Mouse (Mus musculus): ENCODE measurements around the gene Tap2. TPM values are rescaled to one million over a fixed set of nuclear protein-coding genes. Genes with fewer than 3 reads are reported as not detected.

The Tap2 gene
- polyA plus RNA-seq, 1 experiment from 2014 or later, result 2.4 TPM

DNA sequence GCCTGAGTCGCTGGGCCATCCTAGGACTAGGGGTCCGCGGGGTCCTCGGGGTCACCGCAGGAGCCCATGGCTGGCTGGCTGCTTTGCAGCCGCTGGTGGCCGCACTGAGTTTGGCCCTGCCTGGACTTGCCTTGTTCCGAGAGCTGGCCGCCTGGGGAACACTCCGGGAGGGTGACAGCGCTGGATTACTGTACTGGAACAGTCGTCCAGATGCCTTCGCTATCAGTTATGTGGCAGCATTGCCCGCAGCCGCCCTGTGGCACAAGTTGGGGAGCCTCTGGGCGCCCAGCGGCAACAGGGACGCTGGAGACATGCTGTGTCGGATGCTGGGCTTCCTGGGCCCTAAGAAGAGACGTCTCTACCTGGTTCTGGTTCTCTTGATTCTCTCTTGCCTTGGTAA lies 15.3 kb upstream of the Tap2 start:
- Histone ChIP-seq H3K4me1 (ENCODE audit: control insufficient read depth, insufficient read depth, low read length) (peaks cover 4% of the 10 kb centered on the region; the same call in 1 of the 2 replicates), H3K9me3 (ENCODE audit: control insufficient read depth, low read depth, low read length) (no peaks in the 10 kb centered on the region), H3K27ac (ENCODE audit: low read length) (peak overlapping the region; percentile 67; the same call in 1 of the 2 replicates), H3K9ac (replicated peaks; ENCODE audit: low read depth, low read length) (peak overlapping the region; percentile 50), H3K27me3 (ENCODE audit: control insufficient read depth, insufficient read depth, low read length) (0 out of 2 replicates have a peak, but pooled peaks cover 7% of the 10 kb centered on the region), H3K4me3 (ENCODE audit: low read depth, low read length) (peak overlapping the region; percentile 56), H3K36me3 (ENCODE audit: control insufficient read depth, insufficient read depth, low read length) (no peaks in the 10 kb centered on the region), H3K4me2 (replicated peaks; ENCODE audit: low read depth, low read length) (peak overlapping the region; percentile 91)
- ATAC-seq (ENCODE audit: insufficient number of reproducible peaks, insufficient read depth, low FRiP score, low read depth), result no peak
- WGBS, result 6% methylated on average over 20 of the region's 20 CpGs

DNA sequence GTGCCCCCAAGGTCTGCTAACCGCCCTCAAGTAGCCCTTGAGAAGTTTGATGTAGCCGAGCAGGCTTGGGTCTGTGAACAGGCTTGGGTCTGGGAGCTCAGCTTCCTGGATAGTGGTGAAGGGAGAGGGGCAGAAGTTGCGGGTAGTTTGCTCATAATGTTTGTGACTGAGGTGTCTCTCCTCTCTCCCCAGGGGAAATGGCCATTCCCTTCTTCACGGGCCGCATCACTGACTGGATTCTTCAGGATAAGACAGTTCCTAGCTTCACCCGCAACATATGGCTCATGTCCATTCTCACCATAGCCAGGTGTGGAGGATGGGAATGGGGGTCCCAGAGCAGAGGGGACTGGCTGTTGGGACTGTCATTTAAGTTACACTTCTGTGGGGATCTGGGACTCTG lies 14.3 kb upstream of the Tap2 start:
- no peak for ATAC-seq (ENCODE audit: insufficient number of reproducible peaks, insufficient read depth, low FRiP score, low read depth)
- H3K9ac ChIP-seq (replicated peaks; ENCODE audit: low read depth, low read length), result no peak overlapping the region
- H3K27ac ChIP-seq (ENCODE audit: low read length), result no peak overlapping the region
- H3K4me1 ChIP-seq (ENCODE audit: control insufficient read depth, insufficient read depth, low read length), result peaks cover 4% of the 10 kb centered on the region; the same call in 1 of the 2 replicates
- H3K9me3 ChIP-seq (ENCODE audit: control insufficient read depth, low read depth, low read length), result no peaks in the 10 kb centered on the region
- H3K27me3 ChIP-seq (ENCODE audit: control insufficient read depth, insufficient read depth, low read length), result 0 out of 2 replicates have a peak, but pooled peaks cover 10% of the 10 kb centered on the region
- WGBS, result 76% methylated on average over 6 of the region's 6 CpGs
- H3K4me2 ChIP-seq (replicated peaks; ENCODE audit: low read depth, low read length), result no peak overlapping the region
- no peak overlapping the region for H3K4me3 ChIP-seq (ENCODE audit: low read depth, low read length)
- H3K36me3 ChIP-seq (ENCODE audit: control insufficient read depth, insufficient read depth, low read length), result no peaks in the 10 kb centered on the region

DNA sequence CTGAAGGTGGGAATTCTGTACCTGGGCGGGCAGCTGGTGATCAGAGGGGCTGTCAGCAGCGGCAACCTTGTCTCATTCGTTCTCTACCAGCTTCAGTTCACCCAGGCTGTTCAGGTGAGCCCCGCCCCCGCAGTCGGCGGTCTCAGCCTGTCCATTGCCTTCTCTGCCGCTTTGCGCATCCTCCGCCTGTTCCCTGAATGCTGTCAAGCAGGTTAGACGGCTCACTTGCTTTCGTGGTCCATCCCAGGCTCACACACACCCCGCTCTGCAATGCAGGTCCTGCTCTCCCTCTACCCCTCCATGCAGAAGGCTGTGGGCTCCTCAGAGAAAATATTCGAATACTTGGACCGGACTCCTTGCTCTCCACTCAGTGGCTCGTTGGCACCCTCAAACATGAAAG lies 10.5 kb upstream of the Tap2 start:
- Histone ChIP-seq H3K9me3 (ENCODE audit: control insufficient read depth, low read depth, low read length) (no peaks in the 10 kb centered on the region), H3K4me1 (ENCODE audit: control insufficient read depth, insufficient read depth, low read length) (peaks cover 3% of the 10 kb centered on the region; the same call in 1 of the 2 replicates), H3K27me3 (ENCODE audit: control insufficient read depth, insufficient read depth, low read length) (peaks cover 33% of the 10 kb centered on the region), H3K4me2 (replicated peaks; ENCODE audit: low read depth, low read length) (no peak overlapping the region), H3K27ac (ENCODE audit: low read length) (no peak overlapping the region), H3K36me3 (ENCODE audit: control insufficient read depth, insufficient read depth, low read length) (no peaks in the 10 kb centered on the region), H3K9ac (replicated peaks; ENCODE audit: low read depth, low read length) (no peak overlapping the region), H3K4me3 (ENCODE audit: low read depth, low read length) (no peak overlapping the region)
- ATAC-seq (ENCODE audit: insufficient number of reproducible peaks, insufficient read depth, low FRiP score, low read depth), result no peak
- 21% methylated on average over 16 of the region's 16 CpGs for WGBS

DNA sequence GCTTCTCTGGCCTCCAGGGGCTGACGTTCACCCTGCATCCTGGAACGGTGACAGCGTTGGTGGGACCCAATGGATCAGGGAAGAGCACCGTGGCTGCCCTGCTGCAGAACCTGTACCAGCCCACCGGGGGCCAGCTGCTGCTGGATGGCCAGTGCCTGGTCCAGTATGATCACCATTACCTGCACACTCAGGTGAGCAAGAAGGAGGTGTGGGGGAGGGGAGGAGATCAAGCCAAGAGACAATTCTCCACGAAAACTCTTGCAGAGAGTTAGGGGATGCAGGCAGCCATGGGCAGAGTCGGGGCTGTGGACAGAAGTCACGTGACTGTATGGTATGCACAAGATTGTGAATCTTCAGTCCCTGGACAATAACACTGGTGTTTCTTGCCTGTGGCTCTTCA lies 9.9 kb upstream of the Tap2 start:
- H3K9ac ChIP-seq (replicated peaks; ENCODE audit: low read depth, low read length), result no peak overlapping the region
- no peak overlapping the region for H3K4me3 ChIP-seq (ENCODE audit: low read depth, low read length)
- H3K9me3 ChIP-seq (ENCODE audit: control insufficient read depth, low read depth, low read length), result no peaks in the 10 kb centered on the region
- no peak for ATAC-seq (ENCODE audit: insufficient number of reproducible peaks, insufficient read depth, low FRiP score, low read depth)
- WGBS, result 53% methylated on average over 8 of the region's 8 CpGs
- no peak overlapping the region for H3K4me2 ChIP-seq (replicated peaks; ENCODE audit: low read depth, low read length)
- no peaks in the 10 kb centered on the region for H3K36me3 ChIP-seq (ENCODE audit: control insufficient read depth, insufficient read depth, low read length)
- no peak overlapping the region for H3K27ac ChIP-seq (ENCODE audit: low read length)
- H3K4me1 ChIP-seq (ENCODE audit: control insufficient read depth, insufficient read depth, low read length), result 0 out of 2 replicates have a peak, but pooled peaks cover 5% of the 10 kb centered on the region
- H3K27me3 ChIP-seq (ENCODE audit: control insufficient read depth, insufficient read depth, low read length), result peaks cover 39% of the 10 kb centered on the region

DNA sequence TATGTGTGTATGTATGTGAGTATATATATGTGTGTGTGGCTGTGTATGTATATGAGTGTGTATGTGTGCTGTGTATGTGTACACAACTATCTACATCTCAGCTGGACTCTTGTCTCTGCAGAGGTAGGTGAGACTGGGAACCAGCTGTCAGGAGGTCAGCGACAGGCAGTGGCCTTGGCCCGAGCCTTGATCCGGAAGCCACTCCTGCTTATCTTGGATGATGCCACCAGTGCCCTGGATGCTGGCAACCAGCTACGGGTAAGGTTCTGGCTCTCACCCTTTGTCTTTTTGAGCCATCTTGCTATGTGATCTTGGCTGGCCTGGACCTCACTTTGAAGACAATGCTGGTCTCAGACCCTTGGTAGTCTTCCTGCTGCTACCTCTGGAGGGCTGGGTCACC lies 8.6 kb upstream of the Tap2 start:
- no peak overlapping the region for H3K27ac ChIP-seq (ENCODE audit: low read length)
- H3K4me3 ChIP-seq (ENCODE audit: low read depth, low read length), result no peak overlapping the region
- H3K9me3 ChIP-seq (ENCODE audit: control insufficient read depth, low read depth, low read length), result no peaks in the 10 kb centered on the region
- H3K27me3 ChIP-seq (ENCODE audit: control insufficient read depth, insufficient read depth, low read length), result peaks cover 42% of the 10 kb centered on the region
- 0 out of 2 replicates have a peak, but pooled peaks cover 5% of the 10 kb centered on the region for H3K4me1 ChIP-seq (ENCODE audit: control insufficient read depth, insufficient read depth, low read length)
- H3K9ac ChIP-seq (replicated peaks; ENCODE audit: low read depth, low read length), result no peak overlapping the region
- 78% methylated on average over 4 of the region's 4 CpGs for WGBS
- no peak overlapping the region for H3K4me2 ChIP-seq (replicated peaks; ENCODE audit: low read depth, low read length)
- ATAC-seq (ENCODE audit: insufficient number of reproducible peaks, insufficient read depth, low FRiP score, low read depth), result no peak
- H3K36me3 ChIP-seq (ENCODE audit: control insufficient read depth, insufficient read depth, low read length), result no peaks in the 10 kb centered on the region

DNA sequence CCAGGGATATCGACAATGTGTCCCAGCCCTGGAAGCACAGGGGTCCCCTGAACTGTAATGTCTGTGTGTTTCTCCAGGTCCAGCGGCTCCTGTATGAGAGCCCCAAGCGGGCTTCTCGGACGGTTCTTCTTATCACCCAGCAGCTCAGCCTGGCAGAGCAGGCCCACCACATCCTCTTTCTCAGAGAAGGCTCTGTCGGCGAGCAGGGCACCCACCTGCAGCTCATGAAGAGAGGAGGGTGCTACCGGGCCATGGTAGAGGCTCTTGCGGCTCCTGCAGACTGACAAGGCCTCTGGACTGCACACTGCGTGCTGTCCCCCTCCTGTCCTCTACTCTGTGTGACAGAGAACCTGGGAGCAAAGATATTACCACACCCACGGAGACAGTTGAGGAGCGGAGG lies 6.8 kb upstream of the Tap2 start:
- Histone ChIP-seq H3K27ac (ENCODE audit: low read length) (no peak overlapping the region), H3K36me3 (ENCODE audit: control insufficient read depth, insufficient read depth, low read length) (no peaks in the 10 kb centered on the region), H3K4me1 (ENCODE audit: control insufficient read depth, insufficient read depth, low read length) (0 out of 2 replicates have a peak, but pooled peaks cover 5% of the 10 kb centered on the region), H3K4me3 (ENCODE audit: low read depth, low read length) (no peak overlapping the region), H3K9me3 (ENCODE audit: control insufficient read depth, low read depth, low read length) (no peaks in the 10 kb centered on the region), H3K27me3 (ENCODE audit: control insufficient read depth, insufficient read depth, low read length) (peaks cover 42% of the 10 kb centered on the region), H3K4me2 (replicated peaks; ENCODE audit: low read depth, low read length) (no peak overlapping the region), H3K9ac (replicated peaks; ENCODE audit: low read depth, low read length) (no peak overlapping the region)
- no peak; the same call in 1 of the 2 replicates for ATAC-seq (ENCODE audit: insufficient number of reproducible peaks, insufficient read depth, low FRiP score, low read depth)
- WGBS, result 39% methylated on average over 12 of the region's 12 CpGs

DNA sequence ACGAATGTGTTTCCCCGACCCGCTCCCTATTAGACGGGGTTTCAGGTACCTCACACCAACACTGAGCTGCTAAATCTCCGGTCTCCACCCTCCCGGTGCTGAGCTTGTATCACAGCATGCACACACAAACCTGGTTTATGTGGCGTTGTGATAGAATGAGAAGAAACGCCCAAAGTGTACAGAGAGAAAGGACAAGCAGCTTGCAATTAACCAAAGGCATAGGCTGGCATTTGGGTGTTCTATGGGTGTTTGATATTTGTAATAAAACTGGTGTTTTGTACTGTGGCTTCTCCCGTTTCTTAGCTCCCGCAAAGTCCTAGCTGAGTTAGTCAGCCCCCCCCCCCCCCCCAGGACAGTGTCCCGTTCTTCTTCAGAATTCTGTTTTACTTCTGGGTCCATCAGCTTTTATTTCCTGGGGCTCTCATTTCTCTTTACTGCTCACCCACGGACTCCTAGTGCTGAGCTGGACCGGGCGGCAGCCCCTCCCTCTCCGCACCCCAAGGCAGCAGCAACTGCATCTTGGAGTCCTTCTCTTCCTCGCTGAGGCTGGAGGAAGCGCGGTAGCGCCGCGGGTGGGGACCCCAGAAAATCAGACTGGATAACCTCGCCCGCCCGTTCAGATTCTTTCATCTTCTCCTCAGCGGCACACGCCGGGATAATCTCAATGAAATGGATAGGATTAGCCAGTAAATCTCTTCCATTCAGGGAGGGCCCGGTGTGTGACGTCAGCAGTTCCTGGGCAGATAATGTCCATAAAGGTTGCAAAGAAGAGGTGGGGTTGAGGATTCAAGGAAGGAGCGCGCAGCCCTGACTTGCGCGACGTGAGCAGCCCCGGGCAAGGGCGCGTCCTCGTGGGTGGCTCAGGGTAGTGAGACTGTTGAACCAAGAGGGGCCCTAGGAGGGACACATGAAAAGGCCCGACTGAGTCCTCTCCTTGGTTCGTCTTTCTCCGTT lies 6.1 kb upstream of the Tap2 start, which contains the start of gene Psmb8:
Gene Psmb8 (plus strand): TSS at position 781 of the 954 bp plus-strand sequence.
- Histone ChIP-seq H3K27ac (ENCODE audit: low read length) (no peak within 1 kb of the TSS), H3K9me3 (ENCODE audit: control insufficient read depth, low read depth, low read length) (no peaks in the 10 kb centered on the region), H3K4me3 (ENCODE audit: low read depth, low read length) (peak within 1 kb of the TSS; percentile 40), H3K4me1 (ENCODE audit: control insufficient read depth, insufficient read depth, low read length) (0 out of 2 replicates have a peak, but pooled peaks cover 5% of the 10 kb centered on the region), H3K36me3 (ENCODE audit: control insufficient read depth, insufficient read depth, low read length) (no peaks in the 10 kb centered on the region), H3K27me3 (ENCODE audit: control insufficient read depth, insufficient read depth, low read length) (peaks cover 36% of the 10 kb centered on the region), H3K4me2 (replicated peaks; ENCODE audit: low read depth, low read length) (peak within 1 kb of the TSS; percentile 62), H3K9ac (replicated peaks; ENCODE audit: low read depth, low read length) (0 out of 2 replicates have a peak within 1 kb of the TSS, but pooled peaks have one; percentile 21)
- 6% methylated on average over 41 of the region's 41 CpGs for WGBS
- ATAC-seq (ENCODE audit: insufficient number of reproducible peaks, insufficient read depth, low FRiP score, low read depth), result peak; percentile 79; the same call in 1 of the 2 replicates

DNA sequence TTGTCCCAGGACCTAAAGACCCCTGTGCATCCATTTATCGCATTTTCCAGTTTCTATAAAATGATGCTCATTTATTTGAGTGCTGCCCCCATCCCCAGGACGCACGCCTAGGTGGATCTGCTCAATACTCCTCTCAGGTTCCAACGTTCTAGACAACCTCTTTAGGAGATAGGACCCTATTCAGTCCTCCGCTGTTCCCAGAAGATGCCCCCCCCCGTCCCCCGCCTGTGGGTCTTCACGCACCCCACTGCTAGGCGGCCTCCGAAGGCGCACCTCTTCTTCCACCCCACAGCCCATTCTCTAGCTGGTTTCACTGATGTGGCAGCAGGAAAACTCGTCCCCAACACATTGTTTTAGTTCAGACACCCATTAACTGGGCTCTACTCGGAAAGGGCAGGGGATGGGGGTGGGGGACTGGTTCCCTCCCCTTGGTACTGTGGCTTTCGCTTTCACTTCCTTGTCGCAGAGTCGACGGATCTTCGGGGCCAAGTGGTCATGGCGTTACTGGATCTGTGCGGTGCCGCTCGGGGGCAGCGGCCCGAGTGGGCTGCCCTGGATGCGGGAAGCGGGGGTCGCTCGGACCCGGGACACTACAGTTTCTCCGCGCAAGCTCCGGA lies 5.3 kb upstream of the Tap2 start:
- H3K4me3 ChIP-seq (ENCODE audit: low read depth, low read length), result peak overlapping the region; percentile 40
- ATAC-seq (ENCODE audit: insufficient number of reproducible peaks, insufficient read depth, low FRiP score, low read depth), result no peak
- peak overlapping the region; percentile 62 for H3K4me2 ChIP-seq (replicated peaks; ENCODE audit: low read depth, low read length)
- no peaks in the 10 kb centered on the region for H3K9me3 ChIP-seq (ENCODE audit: control insufficient read depth, low read depth, low read length)
- H3K27ac ChIP-seq (ENCODE audit: low read length), result no peak overlapping the region
- peaks cover 35% of the 10 kb centered on the region for H3K27me3 ChIP-seq (ENCODE audit: control insufficient read depth, insufficient read depth, low read length)
- 3% methylated on average over 32 of the region's 32 CpGs for WGBS
- H3K9ac ChIP-seq (replicated peaks; ENCODE audit: low read depth, low read length), result 0 out of 2 replicates have a peak overlapping the region, but pooled peaks have one; percentile 21
- no peaks in the 10 kb centered on the region for H3K36me3 ChIP-seq (ENCODE audit: control insufficient read depth, insufficient read depth, low read length)
- 0 out of 2 replicates have a peak, but pooled peaks cover 5% of the 10 kb centered on the region for H3K4me1 ChIP-seq (ENCODE audit: control insufficient read depth, insufficient read depth, low read length)

Measured in stomach, embryonic 14.5 days (tissue).